Mouse (Mus musculus): ENCODE results near the gene Pianp.

Gene Pianp

GRCm38 (mm10) chr6:125008586-125009128 lies 12.2 kb downstream of the Pianp start:
- DNase-seq (ENCODE audit: low spot score in 2 of 2) = peak; percentile 93 to 96

GRCm38 (mm10) chr6:125009129-125009180 lies 12.5 kb downstream of the Pianp start, which contains the start of gene Zfp384:
Gene Zfp384, plus strand, starts transcription at chr6:125009145.
- DNase-seq (ENCODE audit: low spot score in 2 of 2) = no peak

GRCm38 (mm10) chr6:125009181-125010073 lies 12.9 kb downstream of the Pianp start:
- peak; percentile 78 to 84 for DNase-seq (ENCODE audit: low spot score in 2 of 2)

GRCm38 (mm10) chr6:125017682-125018081 lies 21.2 kb downstream of the Pianp start:
- no peak for DNase-seq (ENCODE audit: low spot score in 2 of 2)

- peak; percentile 24 to 81 for DNase-seq (ENCODE audit: low spot score in 2 of 2)
Measured at GRCm38 (mm10) chr6:125030532-125030931, 34.0 kb downstream of the Pianp start.

- no peak for DNase-seq (ENCODE audit: low spot score in 2 of 2)
Measured at GRCm38 (mm10) chr6:125031604-125032003, 35.1 kb downstream of the Pianp start.

- DNase-seq (ENCODE audit: low spot score in 2 of 2) = no peak
Measured at GRCm38 (mm10) chr6:125038666-125039065, 42.2 kb downstream of the Pianp start.

- peak in 1 of 2 experiments; percentile 8 for DNase-seq (ENCODE audit: low spot score in 2 of 2)
Measured at GRCm38 (mm10) chr6:125039131-125039530, 42.6 kb downstream of the Pianp start.

- DNase-seq (ENCODE audit: low spot score in 2 of 2) = peak; percentile 84 to 86
Measured at GRCm38 (mm10) chr6:125039533-125040153, 43.1 kb downstream of the Pianp start, which contains the start of gene Ing4. Gene Ing4, plus strand, starts transcription at chr6:125039760.

- DNase-seq (ENCODE audit: low spot score in 2 of 2) = no peak
Measured at GRCm38 (mm10) chr6:125040221-125040620, 43.7 kb downstream of the Pianp start.

- DNase-seq (ENCODE audit: low spot score in 2 of 2) = no peak
Measured at GRCm38 (mm10) chr6:125041047-125041446, 44.6 kb downstream of the Pianp start.

- no peak for DNase-seq (ENCODE audit: low spot score in 2 of 2)
Measured at GRCm38 (mm10) chr6:125042081-125042480, 45.6 kb downstream of the Pianp start.

- peak; percentile 38 to 78 for DNase-seq (ENCODE audit: low spot score in 2 of 2)
Measured at GRCm38 (mm10) chr6:125046691-125047090, 50.2 kb downstream of the Pianp start.

- DNase-seq (ENCODE audit: low spot score in 2 of 2) = no peak
Measured at GRCm38 (mm10) chr6:125049678-125050077, 53.2 kb downstream of the Pianp start, which contains the start of gene Acrbp. Gene Acrbp, plus strand, starts transcription at chr6:125049689.

GRCm38 (mm10) chr6:125051237-125051636 lies 54.7 kb downstream of the Pianp start:
- no peak for DNase-seq (ENCODE audit: low spot score in 2 of 2)

All from thymus, postnatal 10 days (tissue).